Mouse (Mus musculus): ENCODE measurements around the gene Dpp4.

GRCm38 (mm10) chr2:62360872-62361271, 51.2 kb downstream of the Dpp4 start:
- no peak for TF ChIP-seq EP300 (IDR thresholded peaks at IDR 0.05; ENCODE audit: low read depth)
- TF ChIP-seq CTCF (IDR thresholded peaks at IDR 0.05; ENCODE audit: low read depth): no peak
